Mouse (Mus musculus) heart, embryonic 11.5 days (tissue): Measurements from ENCODE around the gene Timm10. TPM values are rescaled to one million over a fixed set of nuclear protein-coding genes. Genes with fewer than 3 reads are reported as not detected.

Experiments used
- ATAC-seq: fragments of 200-750 bp; cut with Nextera tagmentation; replicated peaks from 2 replicates; pipeline ENCODE4 v1.8.0; 2017; ENCODE audit warnings: moderate library complexity; ENCODE audit not compliant: insufficient number of reproducible peaks, low FRiP score, low TSS enrichment
- H3K27ac ChIP-seq: fragments of 300-500 bp; sonication (generic); 2 replicates; pipeline ENCODE4 v1.5.1; 2014; ENCODE audit warnings: mild to moderate bottlenecking, low read depth, low read length
- H3K27me3 ChIP-seq: fragments of 300-500 bp; sonication (generic); 2 replicates; pipeline ENCODE4 v1.6.1; 2014; ENCODE audit warnings: mild to moderate bottlenecking, low read length, mixed read lengths; ENCODE audit not compliant: control insufficient read depth, insufficient read depth
- H3K36me3 ChIP-seq: fragments of 300-500 bp; sonication (generic); 2 replicates; pipeline ENCODE4 v1.6.1; 2014; ENCODE audit warnings: mild to moderate bottlenecking, low read length, moderate library complexity, mixed read lengths; ENCODE audit not compliant: control insufficient read depth, insufficient read depth
- H3K4me1 ChIP-seq: fragments of 300-500 bp; sonication (generic); 2 replicates; pipeline ENCODE4 v1.6.1; 2014; ENCODE audit warnings: low read length; ENCODE audit not compliant: control insufficient read depth, insufficient read depth
- H3K4me2 ChIP-seq: fragments of 300-500 bp; sonication (generic); 2 replicates; pipeline ENCODE4 v1.6.1; 2014; ENCODE audit warnings: mild to moderate bottlenecking, moderate library complexity
- H3K4me3 ChIP-seq: fragments of 300-500 bp; sonication (generic); 2 replicates; pipeline ENCODE4 v1.5.1; 2014; ENCODE audit warnings: low read depth, low read length
- H3K9ac ChIP-seq: fragments of 300-500 bp; sonication (generic); 2 replicates; pipeline ENCODE4 v1.6.1; 2014; ENCODE audit warnings: mild to moderate bottlenecking, low read depth, low read length, moderate library complexity
- H3K9me3 ChIP-seq: fragments of 300-500 bp; sonication (generic); replicated peaks from 2 replicates; pipeline ENCODE4 v1.6.1; 2016; ENCODE audit warnings: low read length; ENCODE audit not compliant: control insufficient read depth
- WGBS: fragments of 180-500 bp; shearing (Covaris S2); extraction: QIAGEN DNeasy Blood & Tissue Kit; methylation state at CpG from one replicate; pipeline ENCODE4 v1.1.7; 2014; ENCODE audit not compliant: insufficient replicate concordance; 5-methylcytosine and 5-hydroxymethylcytosine counted together
- polyA plus RNA-seq: library from polyadenylated mRNA; unstranded; fragments of >200 nt; fragmentation: Nextera tagmentation; extraction: Ambion mirVana; gene quantifications from 2 replicates; pipeline ENCODE4 v1.2.1, GENCODE M21; 2014

The Timm10 gene
- polyA plus RNA-seq, 1 experiment from 2014 or later = 76.8 TPM

- Histone ChIP-seq H3K4me2 (peak overlapping the region; percentile 93), H3K4me3 (peak overlapping the region; percentile 81), H3K27ac (peak overlapping the region; percentile 98), H3K4me1 (peaks cover 42% of the 10 kb centered on the region), H3K9ac (peak overlapping the region; percentile 97), H3K27me3 (peaks cover 7% of the 10 kb centered on the region; the same call in 1 of the 2 replicates), H3K9me3 (no peaks in the 10 kb centered on the region), H3K36me3 (peaks cover 2% of the 10 kb centered on the region)
- 6% methylated on average over 17 of the region's 17 CpGs for WGBS
- peak; percentile 11; the same call in 1 of the 2 replicates for ATAC-seq
Observed at GRCm38 (mm10) chr2:84840748-84841563, 14.2 kb downstream of the Timm10 start.

GRCm38 (mm10) chr2:84841905-84842304 lies 15.1 kb downstream of the Timm10 start:
- ATAC-seq = peak; percentile 78
- Histone ChIP-seq H3K4me2 (peak overlapping the region; percentile 93), H3K27ac (peak overlapping the region; percentile 72), H3K4me3 (peak overlapping the region; percentile 81), H3K36me3 (peaks cover 2% of the 10 kb centered on the region), H3K9me3 (no peaks in the 10 kb centered on the region), H3K27me3 (peaks cover 7% of the 10 kb centered on the region; the same call in 1 of the 2 replicates), H3K9ac (peak overlapping the region; percentile 97), H3K4me1 (peaks cover 42% of the 10 kb centered on the region)

- WGBS = 67% methylated on average over 6 of the region's 6 CpGs
- H3K4me1 ChIP-seq = peaks cover 39% of the 10 kb centered on the region
- H3K36me3 ChIP-seq = peaks cover 2% of the 10 kb centered on the region
- peak overlapping the region; percentile 52 for H3K4me2 ChIP-seq
- H3K27me3 ChIP-seq = no peaks in the 10 kb centered on the region
- H3K9ac ChIP-seq = 0 out of 2 replicates have a peak overlapping the region, but pooled peaks have one; percentile 10
- H3K27ac ChIP-seq = no peak overlapping the region
- no peak for ATAC-seq
- H3K9me3 ChIP-seq = no peaks in the 10 kb centered on the region
- H3K4me3 ChIP-seq = no peak overlapping the region; the same call in 1 of the 2 replicates
Observed at GRCm38 (mm10) chr2:84843654-84844053, 16.9 kb downstream of the Timm10 start.

GRCm38 (mm10) chr2:84845226-84845625 lies 18.4 kb downstream of the Timm10 start:
- WGBS = 45% methylated on average over 1 of the region's 1 CpGs
- Histone ChIP-seq H3K27ac (no peak overlapping the region), H3K9ac (no peak overlapping the region), H3K4me1 (peaks cover 39% of the 10 kb centered on the region), H3K4me3 (no peak overlapping the region), H3K4me2 (no peak overlapping the region), H3K36me3 (peaks cover 9% of the 10 kb centered on the region), H3K27me3 (no peaks in the 10 kb centered on the region), H3K9me3 (no peaks in the 10 kb centered on the region)
- ATAC-seq = no peak

GRCm38 (mm10) chr2:84850407-84851129 lies 23.8 kb downstream of the Timm10 start:
- Histone ChIP-seq H3K9ac (0 out of 2 replicates have a peak overlapping the region, but pooled peaks have one; percentile 22), H3K27ac (no peak overlapping the region), H3K27me3 (no peaks in the 10 kb centered on the region), H3K4me1 (peaks cover 17% of the 10 kb centered on the region), H3K9me3 (no peaks in the 10 kb centered on the region), H3K4me2 (peak overlapping the region; percentile 49), H3K4me3 (no peak overlapping the region), H3K36me3 (peaks cover 17% of the 10 kb centered on the region)
- ATAC-seq = no peak
- WGBS = 53% methylated on average over 7 of the region's 7 CpGs

GRCm38 (mm10) chr2:84851130-84852040 lies 24.6 kb downstream of the Timm10 start:
- 33% methylated on average over 23 of the region's 23 CpGs for WGBS
- Histone ChIP-seq H3K4me1 (peaks cover 13% of the 10 kb centered on the region), H3K9me3 (no peaks in the 10 kb centered on the region), H3K4me3 (no peak overlapping the region), H3K27me3 (no peaks in the 10 kb centered on the region), H3K9ac (0 out of 2 replicates have a peak overlapping the region, but pooled peaks have one; percentile 22), H3K27ac (no peak overlapping the region), H3K36me3 (peaks cover 17% of the 10 kb centered on the region), H3K4me2 (peak overlapping the region; percentile 49)
- peak; percentile 72 for ATAC-seq

- Histone ChIP-seq H3K27ac (no peak overlapping the region), H3K36me3 (peaks cover 28% of the 10 kb centered on the region), H3K9ac (no peak overlapping the region), H3K9me3 (no peaks in the 10 kb centered on the region), H3K4me1 (peaks cover 8% of the 10 kb centered on the region), H3K4me3 (no peak overlapping the region), H3K4me2 (no peak overlapping the region), H3K27me3 (no peaks in the 10 kb centered on the region)
- no peak for ATAC-seq
- WGBS = 54% methylated on average over 2 of the region's 2 CpGs
Observed at GRCm38 (mm10) chr2:84855732-84856131, 28.9 kb downstream of the Timm10 start.

GRCm38 (mm10) chr2:84858551-84858950 lies 31.8 kb downstream of the Timm10 start:
- Histone ChIP-seq H3K36me3 (peaks cover 33% of the 10 kb centered on the region), H3K4me1 (no peaks in the 10 kb centered on the region), H3K9me3 (no peaks in the 10 kb centered on the region), H3K4me3 (no peak overlapping the region), H3K4me2 (no peak overlapping the region), H3K27ac (no peak overlapping the region), H3K27me3 (no peaks in the 10 kb centered on the region), H3K9ac (no peak overlapping the region)
- WGBS = 87% methylated on average over 1 of the region's 1 CpGs
- ATAC-seq = no peak
